Mouse (Mus musculus) heart, embryonic 15.5 days (tissue): ENCODE measurements at regions not wholly inside any gene's neighbourhood (a gene's known extent, or its start where the extent isn't known, plus 50 kb on each side); places are given as distances from the start of the nearest gene placed in this dataset.

Experiments
- ATAC-seq: fragments of 200-750 bp; cut with Nextera tagmentation; replicated peaks from 2 replicates; pipeline ENCODE4 v1.8.0; 2017; ENCODE audit warnings: low read depth, moderate TSS enrichment; ENCODE audit not compliant: insufficient number of reproducible peaks, insufficient read depth, low FRiP score
- H3K27ac ChIP-seq: fragments of 300-500 bp; sonication (generic); 2 replicates; pipeline ENCODE4 v1.5.1; 2015; ENCODE audit warnings: mild to moderate bottlenecking, inconsistent platforms
- H3K27me3 ChIP-seq: fragments of 300-500 bp; sonication (generic); 2 replicates; pipeline ENCODE4 v1.6.1; 2015; ENCODE audit warnings: inconsistent platforms
- H3K36me3 ChIP-seq: fragments of 300-500 bp; sonication (generic); 2 replicates; pipeline ENCODE4 v1.6.1; 2015; ENCODE audit warnings: mild to moderate bottlenecking, inconsistent platforms
- H3K4me1 ChIP-seq: fragments of 300-500 bp; sonication (generic); replicated peaks from 2 replicates; pipeline ENCODE4 v1.6.1; 2015; ENCODE audit warnings: inconsistent platforms
- H3K4me2 ChIP-seq: fragments of 300-500 bp; sonication (generic); 2 replicates; pipeline ENCODE4 v1.6.1; 2015; ENCODE audit warnings: inconsistent platforms, mild to moderate bottlenecking, moderate library complexity
- H3K4me3 ChIP-seq: fragments of 300-500 bp; sonication (generic); 2 replicates; pipeline ENCODE4 v1.5.1; 2015; ENCODE audit warnings: mild to moderate bottlenecking, inconsistent platforms
- H3K9ac ChIP-seq: fragments of 300-500 bp; sonication (generic); 2 replicates; pipeline ENCODE4 v1.6.1; 2015; ENCODE audit warnings: mild to moderate bottlenecking, inconsistent platforms
- H3K9me3 ChIP-seq: fragments of 300-500 bp; sonication (generic); replicated peaks from 2 replicates; pipeline ENCODE4 v1.6.1; 2016; ENCODE audit warnings: inconsistent platforms
- WGBS: fragments of 180-500 bp; shearing (Covaris S2); methylation state at CpG from one replicate; pipeline ENCODE4 v1.1.7; 2015; ENCODE audit warnings: mixed read lengths; 5-methylcytosine and 5-hydroxymethylcytosine counted together

DNA sequence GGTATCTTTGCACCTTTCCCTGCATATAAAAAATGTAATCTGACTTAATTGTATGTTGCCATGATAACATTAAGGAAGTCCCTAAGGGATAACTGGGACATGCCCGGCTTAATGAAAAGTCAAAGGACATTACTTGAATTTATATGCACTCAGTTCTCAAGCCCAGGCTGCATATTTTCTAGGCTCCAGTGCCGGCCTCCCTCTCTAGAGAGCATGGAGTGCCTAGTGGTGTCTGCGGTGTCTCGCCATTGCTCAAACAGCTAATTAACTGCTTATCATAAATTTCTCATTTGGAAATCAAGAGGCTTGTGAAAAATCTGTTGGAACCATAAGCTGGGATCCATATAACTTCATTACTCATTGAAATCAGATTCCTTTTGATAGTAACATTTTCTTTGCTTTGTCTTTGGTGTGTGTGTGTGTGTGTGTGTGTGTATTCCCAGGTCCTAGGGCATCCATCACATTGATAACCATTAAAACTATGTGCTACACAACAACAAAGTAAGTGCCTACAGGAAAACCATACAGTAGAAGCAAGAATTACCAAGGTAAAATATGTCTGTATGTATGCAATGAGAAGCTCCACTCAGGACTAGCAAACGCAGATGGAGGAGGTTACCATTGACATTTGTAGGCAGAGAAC is 238.0 kb upstream of the Apob start:
- WGBS, result 81% methylated on average over 5 of the region's 5 CpGs
- H3K4me3 ChIP-seq, result no peak overlapping the region
- ATAC-seq, result no peak
- H3K27ac ChIP-seq, result no peak overlapping the region
- H3K27me3 ChIP-seq, result no peaks in the 10 kb centered on the region
- no peaks in the 10 kb centered on the region for H3K9me3 ChIP-seq
- H3K4me2 ChIP-seq, result no peak overlapping the region
- no peaks in the 10 kb centered on the region for H3K4me1 ChIP-seq
- no peaks in the 10 kb centered on the region for H3K36me3 ChIP-seq
- no peak overlapping the region for H3K9ac ChIP-seq

DNA sequence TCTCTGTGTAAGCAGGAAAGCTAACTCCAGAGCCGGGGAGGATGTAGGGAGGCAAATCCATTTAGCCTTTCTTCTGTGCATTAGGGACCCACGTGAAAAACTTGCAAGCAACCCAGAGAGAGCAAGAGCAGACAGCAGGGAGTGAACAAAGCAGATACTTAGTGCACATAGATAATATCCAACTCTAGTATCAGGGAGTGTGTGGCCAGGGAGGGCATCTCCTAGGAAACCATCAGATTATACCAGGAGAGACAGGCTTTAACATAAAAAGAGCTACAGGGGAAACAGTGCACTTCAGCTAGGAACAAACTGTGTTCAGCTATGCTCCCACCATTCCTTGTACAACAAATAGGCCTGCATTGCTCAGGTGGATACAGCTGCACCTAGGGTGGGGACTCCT is 230.7 kb upstream of the Apob start:
- Histone ChIP-seq H3K9ac (no peak overlapping the region), H3K9me3 (no peaks in the 10 kb centered on the region), H3K36me3 (no peaks in the 10 kb centered on the region), H3K4me1 (peaks cover 13% of the 10 kb centered on the region; the same call in 1 of the 2 replicates), H3K4me3 (no peak overlapping the region), H3K27ac (no peak overlapping the region), H3K4me2 (no peak overlapping the region), H3K27me3 (no peaks in the 10 kb centered on the region)
- WGBS, result 31% methylated on average over 2 of the region's 2 CpGs
- ATAC-seq, result no peak

DNA sequence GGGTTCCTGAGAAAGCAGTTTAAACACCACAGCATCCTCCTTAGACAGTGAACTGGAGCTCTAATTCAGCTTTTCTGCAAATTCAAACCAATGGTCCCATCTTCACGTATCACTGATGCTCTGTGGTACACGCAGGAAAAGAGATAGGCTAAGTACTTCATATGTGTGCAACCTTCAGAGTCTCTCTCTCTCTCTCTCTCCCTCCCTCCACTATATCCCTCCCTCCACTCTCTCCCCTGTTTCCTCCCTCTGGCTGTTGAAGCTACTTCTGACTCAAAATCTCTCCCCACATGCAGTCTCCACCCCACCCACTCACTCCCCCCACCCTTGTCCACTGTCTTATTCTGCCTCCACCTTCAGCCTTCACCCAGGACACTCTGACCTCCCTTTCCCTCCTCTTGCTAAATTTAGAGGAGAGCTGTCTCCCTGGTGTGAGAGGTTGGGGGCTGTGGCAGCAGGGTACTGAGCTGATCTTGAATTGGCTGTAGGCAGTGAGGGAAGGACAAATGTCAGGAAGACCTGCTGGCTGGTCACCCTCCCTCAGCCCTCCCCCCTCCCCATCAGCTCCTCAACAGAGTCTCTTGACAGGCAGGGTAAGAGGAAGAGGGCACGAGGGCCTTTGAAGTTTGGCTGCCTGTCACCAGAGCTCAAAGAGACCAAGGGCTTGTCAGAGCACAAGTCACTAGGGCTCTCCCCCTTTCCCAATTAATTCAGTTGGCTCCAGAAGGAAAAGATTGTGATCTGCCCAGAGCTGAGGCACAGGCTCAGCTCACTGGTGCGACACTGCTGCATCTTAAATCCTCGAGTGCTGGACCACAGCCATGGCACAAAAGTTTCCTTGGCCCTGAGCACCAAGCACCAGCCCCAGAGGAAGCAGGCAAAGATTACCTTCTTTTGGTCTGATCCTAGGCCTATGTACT is 227.9 kb upstream of the Apob start:
- H3K9ac ChIP-seq, result no peak overlapping the region
- H3K27ac ChIP-seq, result no peak overlapping the region

DNA sequence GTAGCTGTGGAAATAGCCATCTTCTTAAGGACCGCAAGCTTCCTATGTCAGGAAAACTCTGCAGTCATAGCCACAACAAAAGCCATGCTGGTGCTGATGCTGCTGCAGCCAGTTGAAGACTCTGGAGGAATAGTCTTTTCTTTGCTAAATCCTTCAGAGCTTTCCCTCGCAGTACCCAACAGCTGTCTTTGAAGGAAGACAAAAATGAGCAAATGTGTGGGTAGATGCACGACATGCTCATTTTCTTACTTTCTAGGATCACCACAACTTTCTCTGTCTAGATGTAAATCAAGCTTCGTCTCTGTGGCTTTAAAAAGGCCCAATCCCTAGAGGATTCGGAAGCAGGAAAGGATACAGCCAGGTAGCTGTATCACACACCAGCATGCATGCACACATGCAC is 222.6 kb upstream of the Apob start:
- WGBS, result 85% methylated on average over 5 of the region's 5 CpGs
- Histone ChIP-seq H3K27me3 (no peaks in the 10 kb centered on the region), H3K9ac (no peak overlapping the region), H3K36me3 (no peaks in the 10 kb centered on the region), H3K4me1 (peaks cover 3% of the 10 kb centered on the region; the same call in 1 of the 2 replicates), H3K9me3 (no peaks in the 10 kb centered on the region), H3K4me2 (no peak overlapping the region), H3K4me3 (no peak overlapping the region), H3K27ac (no peak overlapping the region)
- ATAC-seq, result no peak

More for the DNA sequence above, 227.9 kb upstream of the Apob start:
- peak; percentile 53; the same call in 1 of the 2 replicates for ATAC-seq
- no peaks in the 10 kb centered on the region for H3K36me3 ChIP-seq
- H3K4me3 ChIP-seq, result no peak overlapping the region
- no peak overlapping the region for H3K4me2 ChIP-seq
- H3K9me3 ChIP-seq, result no peaks in the 10 kb centered on the region
- no peaks in the 10 kb centered on the region for H3K27me3 ChIP-seq
- H3K4me1 ChIP-seq, result peaks cover 13% of the 10 kb centered on the region; the same call in 1 of the 2 replicates
- WGBS, result 19% methylated on average over 5 of the region's 5 CpGs

DNA sequence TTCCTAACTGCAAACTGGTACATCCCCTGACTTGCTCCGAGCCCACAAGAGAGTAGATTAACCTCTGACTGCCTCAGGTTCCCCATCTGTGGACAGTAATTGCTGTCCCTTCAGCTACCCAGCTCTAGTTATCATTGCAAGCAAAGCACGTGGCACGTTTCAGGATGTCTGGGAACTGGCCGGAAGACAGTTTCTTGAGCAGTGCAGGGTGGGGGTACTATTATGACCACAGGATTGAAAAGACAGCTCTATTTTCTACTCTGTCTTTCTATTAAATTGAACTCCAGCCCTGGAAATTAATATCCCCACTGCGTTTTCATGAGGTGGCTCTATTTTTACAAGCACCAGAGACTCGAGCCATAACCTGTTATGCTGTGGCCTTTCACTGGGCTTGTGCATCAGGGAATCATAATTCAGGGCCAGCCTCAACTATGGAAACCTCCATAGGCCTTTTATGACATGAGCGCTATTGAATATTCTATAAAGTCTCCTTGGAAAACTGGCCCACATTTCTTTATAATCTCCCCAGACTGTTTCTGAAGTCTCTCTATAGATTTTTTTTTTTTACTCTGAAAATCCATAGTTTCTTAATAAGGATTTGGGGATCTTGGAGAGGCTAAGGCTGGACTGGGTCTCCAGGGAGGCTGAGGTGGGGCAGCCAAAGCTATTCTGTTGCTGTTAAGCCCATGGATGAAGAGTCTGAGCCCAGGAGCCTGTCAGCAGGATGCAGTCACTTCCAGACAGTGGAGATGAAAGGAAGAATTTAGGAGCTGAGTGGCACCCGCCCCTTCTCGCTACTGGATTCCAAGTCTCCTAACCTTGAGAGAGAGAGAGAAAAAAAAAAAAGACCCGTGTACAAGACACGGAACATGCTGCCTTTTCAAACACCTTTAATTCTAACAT is 212.4 kb upstream of the Apob start:
- no peak overlapping the region for H3K4me2 ChIP-seq
- H3K27me3 ChIP-seq, result no peaks in the 10 kb centered on the region
- H3K9ac ChIP-seq, result no peak overlapping the region
- WGBS, result 72% methylated on average over 11 of the region's 11 CpGs
- no peaks in the 10 kb centered on the region for H3K9me3 ChIP-seq
- 0 out of 2 replicates have a peak, but pooled peaks cover 2% of the 10 kb centered on the region for H3K4me1 ChIP-seq
- no peak overlapping the region for H3K27ac ChIP-seq
- H3K36me3 ChIP-seq, result no peaks in the 10 kb centered on the region
- no peak for ATAC-seq
- no peak overlapping the region for H3K4me3 ChIP-seq

DNA sequence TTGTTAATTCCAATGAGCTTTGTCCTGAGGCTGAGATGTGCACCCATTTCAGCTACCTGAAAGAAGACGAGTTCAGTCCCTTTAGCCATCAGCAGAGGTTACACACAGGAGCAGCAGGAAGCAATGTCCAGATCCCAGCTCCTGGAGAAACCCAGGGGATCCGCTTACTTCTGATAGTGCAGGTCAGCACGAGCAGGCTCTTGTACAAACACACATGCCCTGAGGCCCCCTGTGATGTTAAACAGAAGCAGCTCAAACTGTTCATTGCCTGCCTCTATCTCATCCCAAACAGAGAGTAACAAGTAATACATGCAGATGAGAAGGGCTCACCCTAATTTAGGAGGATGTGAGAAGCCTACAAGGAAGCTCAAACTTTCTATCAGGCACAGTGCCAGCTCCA is 203.3 kb upstream of the Apob start:
- Histone ChIP-seq H3K27ac (no peak overlapping the region), H3K9ac (no peak overlapping the region), H3K36me3 (no peaks in the 10 kb centered on the region), H3K4me1 (0 out of 2 replicates have a peak, but pooled peaks cover 3% of the 10 kb centered on the region), H3K4me3 (no peak overlapping the region), H3K9me3 (no peaks in the 10 kb centered on the region), H3K4me2 (no peak overlapping the region), H3K27me3 (no peaks in the 10 kb centered on the region)
- WGBS, result 25% methylated on average over 3 of the region's 3 CpGs
- ATAC-seq, result no peak

DNA sequence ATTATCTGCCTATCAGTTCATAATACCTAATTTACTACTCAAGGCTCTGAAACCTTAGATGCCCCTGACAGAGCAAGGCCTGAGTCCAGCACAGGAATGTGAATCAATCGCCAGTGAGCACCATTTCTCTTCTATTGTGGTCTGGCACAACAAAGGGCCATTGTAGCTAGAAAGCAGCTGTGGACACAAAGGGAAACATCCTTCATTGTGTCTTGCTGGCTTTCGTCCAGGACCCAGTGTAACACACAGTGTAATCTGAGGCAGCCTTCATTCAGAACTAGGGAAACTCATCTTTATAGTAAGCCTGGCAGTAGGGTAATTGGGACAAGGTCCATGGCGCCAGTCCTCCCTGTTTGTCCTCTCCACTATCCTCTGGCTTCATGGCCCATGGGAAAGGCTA is 201.1 kb upstream of the Apob start:
- H3K4me2 ChIP-seq, result no peak overlapping the region
- WGBS, result 73% methylated on average over 3 of the region's 3 CpGs
- no peak for ATAC-seq

DNA sequence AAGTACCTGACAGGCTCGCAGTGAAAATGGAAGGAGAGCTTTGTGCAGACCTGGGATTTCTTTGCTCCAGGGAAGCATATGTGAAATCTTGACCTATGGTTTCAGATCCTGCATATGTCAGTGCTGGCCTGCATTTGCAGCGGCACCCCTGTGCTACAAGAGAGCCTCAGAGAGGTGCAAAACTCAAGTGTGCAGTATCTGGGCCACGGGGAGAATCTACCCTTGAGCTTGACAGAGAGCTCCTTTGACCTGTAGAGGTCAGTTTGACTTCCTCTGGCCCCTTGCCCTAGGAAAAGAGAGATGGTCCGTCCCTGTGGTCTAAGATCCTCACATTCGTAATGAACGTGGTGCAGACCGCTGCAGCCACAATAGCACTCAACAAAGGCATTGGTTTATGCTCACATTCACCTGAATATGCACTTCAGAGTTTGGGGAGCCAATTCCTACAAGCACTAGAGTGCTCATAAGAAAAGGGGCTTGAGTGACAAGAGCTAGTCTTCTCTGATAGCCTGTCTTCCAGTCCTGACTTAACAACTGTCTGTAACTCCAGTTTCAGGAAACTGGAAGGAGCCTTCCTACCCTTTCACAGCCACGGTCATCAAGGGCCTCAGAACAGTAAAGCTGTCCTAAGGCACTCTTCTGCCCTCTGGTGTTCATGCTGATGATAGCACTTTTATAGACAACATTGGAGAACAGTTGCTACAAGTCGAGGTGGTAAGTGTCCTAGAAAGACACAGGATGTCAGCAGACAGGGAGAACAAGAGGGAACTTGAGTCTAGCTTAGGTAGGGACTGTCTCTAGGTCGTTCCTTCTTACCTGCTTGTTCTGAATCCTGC is 200.0 kb upstream of the Apob start:
- Histone ChIP-seq H3K27me3 (no peaks in the 10 kb centered on the region), H3K4me1 (0 out of 2 replicates have a peak, but pooled peaks cover 3% of the 10 kb centered on the region), H3K4me2 (no peak overlapping the region), H3K9me3 (no peaks in the 10 kb centered on the region), H3K4me3 (no peak overlapping the region), H3K36me3 (no peaks in the 10 kb centered on the region), H3K9ac (no peak overlapping the region), H3K27ac (no peak overlapping the region)
- 56% methylated on average over 10 of the region's 10 CpGs for WGBS
- no peak for ATAC-seq

More for the DNA sequence above, 201.1 kb upstream of the Apob start:
- no peaks in the 10 kb centered on the region for H3K9me3 ChIP-seq
- 0 out of 2 replicates have a peak, but pooled peaks cover 3% of the 10 kb centered on the region for H3K4me1 ChIP-seq
- no peak overlapping the region for H3K27ac ChIP-seq
- H3K27me3 ChIP-seq, result no peaks in the 10 kb centered on the region
- no peak overlapping the region for H3K4me3 ChIP-seq
- H3K36me3 ChIP-seq, result no peaks in the 10 kb centered on the region
- H3K9ac ChIP-seq, result no peak overlapping the region

DNA sequence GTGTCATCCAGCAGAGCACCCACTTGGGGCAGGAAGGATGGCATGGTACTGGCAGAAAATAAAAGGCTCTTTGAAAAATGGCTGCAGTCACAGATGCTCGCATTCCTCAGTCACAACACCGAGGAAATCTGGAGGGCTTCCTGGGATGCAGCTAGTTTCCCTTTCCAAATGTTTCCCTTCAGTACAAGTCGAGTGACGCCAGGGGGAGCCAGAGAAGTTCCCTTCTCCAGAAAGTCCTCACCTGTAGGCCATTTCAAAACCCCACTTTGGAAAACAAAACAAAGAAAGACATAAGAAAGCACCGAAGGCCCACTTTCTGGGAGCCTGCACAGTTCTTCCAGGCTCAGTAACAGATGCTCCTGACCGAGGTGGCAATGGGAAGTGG is 199.4 kb upstream of the Apob start:
- Histone ChIP-seq H3K27me3 (no peaks in the 10 kb centered on the region), H3K36me3 (no peaks in the 10 kb centered on the region), H3K27ac (no peak overlapping the region), H3K4me3 (no peak overlapping the region), H3K9ac (no peak overlapping the region), H3K4me2 (no peak overlapping the region), H3K4me1 (0 out of 2 replicates have a peak, but pooled peaks cover 3% of the 10 kb centered on the region), H3K9me3 (no peaks in the 10 kb centered on the region)
- WGBS, result 41% methylated on average over 6 of the region's 6 CpGs
- ATAC-seq, result no peak

DNA sequence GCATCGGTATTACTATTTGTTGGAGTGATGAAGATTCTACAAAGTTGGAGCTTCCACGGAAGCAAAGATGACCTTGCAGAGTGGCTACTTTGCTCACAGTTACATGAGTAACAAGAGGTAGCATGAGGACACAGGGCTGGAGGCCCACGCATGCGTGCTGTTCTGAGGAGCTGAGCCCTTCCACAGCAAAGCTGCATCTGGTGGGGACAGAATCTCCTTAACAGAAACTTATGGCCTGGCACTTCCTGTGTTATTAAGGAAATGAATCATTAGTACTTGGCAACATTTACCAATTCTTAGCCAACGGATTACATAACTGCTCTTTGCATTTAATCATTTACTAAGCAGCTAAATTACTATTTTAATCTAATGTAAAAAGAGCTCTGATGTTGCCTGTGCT is 160.8 kb upstream of the Apob start:
- WGBS, result 60% methylated on average over 5 of the region's 5 CpGs
- no peak overlapping the region for H3K9ac ChIP-seq
- H3K4me1 ChIP-seq, result no peaks in the 10 kb centered on the region
- no peak overlapping the region for H3K27ac ChIP-seq
- H3K4me2 ChIP-seq, result no peak overlapping the region
- H3K36me3 ChIP-seq, result no peaks in the 10 kb centered on the region
- H3K9me3 ChIP-seq, result no peaks in the 10 kb centered on the region
- no peak for ATAC-seq
- no peaks in the 10 kb centered on the region for H3K27me3 ChIP-seq
- H3K4me3 ChIP-seq, result no peak overlapping the region
